Mouse (Mus musculus) hematopoietic stem cell, adult 5-6 weeks (primary cell): ENCODE data around the gene Atp6v1fnb. TPM values are rescaled to one million over a fixed set of nuclear protein-coding genes. Genes with fewer than 3 reads are reported as not detected.

Experiments used
- ATAC-seq, 2 experiments: fragments of 125-278 bp in 1 of 2; replicated peaks in 1 of 2; 2 replicates each; pipeline ENCODE4 v1.8.0; 2016 to 2017; ENCODE audit warnings: inconsistent platforms in 2 of 2, mild to moderate bottlenecking in 2 of 2, moderate number of reproducible peaks in 2 of 2, low read depth in 1 of 2, moderate TSS enrichment in 1 of 2; ENCODE audit not compliant: low FRiP score in 2 of 2, poor library complexity in 2 of 2, severe bottlenecking in 2 of 2, insufficient read depth in 1 of 2, low TSS enrichment in 1 of 2
- total RNA-seq: library from RNA; stranded (forward); fragments of 172-1452, 232-1000 nt; gene quantifications from 2 replicates; pipeline ENCODE4 v1.2.3, GENCODE M21; 2017

Gene Atp6v1fnb
- total RNA-seq, 1 experiment from 2014 or later, result 3.4 TPM

DNA sequence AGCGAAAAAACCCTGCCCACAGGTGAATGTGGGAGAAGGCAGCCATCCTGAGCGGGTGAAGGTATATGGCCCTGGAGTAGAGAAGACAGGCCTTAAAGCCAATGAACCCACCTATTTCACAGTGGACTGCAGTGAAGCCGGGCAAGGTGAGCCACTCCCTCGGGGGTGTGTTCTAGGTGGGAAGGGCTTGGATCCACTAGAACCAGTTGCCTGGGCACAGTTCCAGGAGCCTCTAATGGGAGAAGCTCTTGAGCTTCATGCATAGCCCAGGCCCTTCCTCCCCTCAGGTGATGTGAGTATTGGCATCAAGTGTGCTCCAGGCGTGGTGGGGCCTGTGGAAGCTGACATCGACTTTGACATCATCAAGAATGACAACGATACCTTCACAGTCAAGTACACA is 25.9 kb upstream of the Atp6v1fnb start:
- no peak for ATAC-seq

DNA sequence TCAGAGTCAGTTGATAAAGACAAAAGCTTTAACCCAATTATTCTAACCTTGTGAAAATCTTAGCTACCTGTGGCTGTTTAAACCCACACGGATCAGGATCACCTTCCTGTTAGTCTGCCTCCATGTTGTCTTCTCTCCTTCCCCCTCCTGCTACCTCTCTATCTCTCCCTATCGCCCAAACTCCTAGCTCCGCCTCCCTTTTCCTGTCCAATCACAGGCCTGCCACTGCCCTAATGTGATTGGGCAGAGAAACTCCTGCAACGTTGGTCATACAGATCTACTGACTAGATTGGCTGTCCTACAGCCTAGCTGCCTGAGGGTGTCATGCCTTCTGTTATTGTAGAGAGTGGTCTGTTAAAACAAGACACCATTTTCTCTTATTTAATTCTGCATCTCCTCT is 21.4 kb upstream of the Atp6v1fnb start:
- no peak for ATAC-seq

DNA sequence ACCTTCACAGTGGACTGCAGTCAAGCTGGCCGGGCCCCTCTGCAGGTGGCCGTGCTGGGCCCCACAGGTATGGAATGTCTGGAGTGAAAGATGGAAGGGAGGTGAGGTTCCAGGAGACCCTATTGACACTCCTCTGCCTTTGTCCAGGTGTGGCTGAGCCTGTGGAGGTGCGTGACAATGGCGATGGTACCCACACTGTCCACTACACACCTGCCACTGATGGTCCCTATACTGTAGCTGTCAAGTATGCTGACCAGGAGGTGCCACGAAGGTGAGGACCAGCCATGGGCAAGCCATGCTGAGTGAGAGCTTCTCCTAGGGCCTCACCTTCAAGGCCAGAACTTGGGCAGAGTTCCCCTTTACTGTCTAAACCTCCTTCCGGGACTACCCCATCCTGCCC is 20.6 kb upstream of the Atp6v1fnb start:
- no peak for ATAC-seq

- ATAC-seq, result no peak
Observed at GRCm38 (mm10) chr6:29461502-29461901, 9.7 kb upstream of the Atp6v1fnb start.

GRCm38 (mm10) chr6:29463388-29463787 is 7.8 kb upstream of the Atp6v1fnb start:
- no peak for ATAC-seq

- ATAC-seq, result peak; percentile 92 to 93
Observed at GRCm38 (mm10) chr6:29467583-29468354, 3.5 kb upstream of the Atp6v1fnb start, which contains the start of gene Atp6v1f. Gene Atp6v1f, plus strand, starts transcription at chr6:29467718.

- ATAC-seq, result no peak
Observed at GRCm38 (mm10) chr6:29468851-29469250, 2.4 kb upstream of the Atp6v1fnb start.

- peak; percentile 96 to 99 for ATAC-seq
Observed at GRCm38 (mm10) chr6:29473941-29474691, 2.9 kb downstream of the Atp6v1fnb start.

GRCm38 (mm10) chr6:29474736-29475135 is 3.5 kb downstream of the Atp6v1fnb start:
- ATAC-seq, result no peak

DNA sequence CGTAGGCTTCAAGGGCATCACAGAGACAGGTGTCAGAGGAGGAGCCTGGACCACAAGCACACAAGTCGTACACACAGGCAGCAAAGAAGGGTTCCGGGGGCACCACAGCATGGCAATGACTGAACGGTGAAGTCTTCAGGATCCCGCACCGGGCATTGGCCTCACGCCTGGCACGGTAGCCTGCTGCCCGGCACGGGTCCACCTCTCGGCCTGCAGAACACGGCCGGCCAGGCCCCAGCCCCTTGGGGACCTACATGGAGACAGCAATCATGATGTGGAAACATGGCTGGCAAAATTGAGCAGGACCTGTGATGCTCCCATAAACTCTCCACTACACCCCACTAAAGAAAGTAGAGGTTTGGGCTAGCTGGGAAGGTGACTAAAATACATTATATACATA is 11.5 kb downstream of the Atp6v1fnb start:
- ATAC-seq, result no peak

GRCm38 (mm10) chr6:29484716-29485559 is 13.7 kb downstream of the Atp6v1fnb start:
- ATAC-seq, result peak; percentile 79 to 84

DNA sequence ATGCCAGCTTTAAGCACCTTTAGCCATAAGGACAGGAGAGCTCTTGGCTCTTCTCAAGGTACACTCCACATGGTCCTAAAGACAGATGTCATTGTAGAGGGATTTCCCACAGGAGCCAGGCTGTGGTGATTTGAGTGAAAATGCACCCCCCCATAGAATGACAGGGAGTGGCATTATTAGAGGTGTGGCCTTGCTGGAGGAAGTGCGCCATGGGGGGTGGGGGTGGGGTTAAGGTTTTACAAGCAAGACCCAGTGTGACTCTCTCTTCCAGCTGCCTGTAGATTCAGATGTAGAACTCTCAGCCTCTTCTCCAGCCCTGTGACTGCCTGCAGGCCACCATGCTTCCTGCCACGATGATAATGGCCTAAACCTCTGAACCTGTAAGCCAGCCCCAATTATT is 14.7 kb downstream of the Atp6v1fnb start:
- ATAC-seq, result no peak

- ATAC-seq, result no peak
Observed at GRCm38 (mm10) chr6:29494101-29494500, 22.9 kb downstream of the Atp6v1fnb start.

DNA sequence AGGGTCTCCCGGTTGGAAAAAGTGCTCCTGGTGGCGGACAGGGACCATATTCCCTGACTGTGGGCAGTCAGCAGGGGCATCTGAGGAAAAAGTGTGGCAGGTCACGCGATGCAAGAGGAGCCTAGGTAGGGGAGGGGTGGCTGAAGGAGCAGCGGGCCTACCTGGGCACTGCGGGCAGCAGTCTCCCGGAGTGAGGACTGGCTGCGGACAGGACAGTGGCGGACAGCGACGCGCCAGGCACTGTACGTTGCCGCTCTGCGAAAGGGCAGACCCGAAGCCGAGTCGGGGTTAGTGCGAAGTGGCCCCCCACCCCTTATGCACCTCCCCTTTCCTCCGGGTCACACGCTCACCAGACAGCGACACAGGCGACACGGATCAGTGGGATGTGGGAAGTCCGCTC is 25.0 kb downstream of the Atp6v1fnb start:
- no peak for ATAC-seq

DNA sequence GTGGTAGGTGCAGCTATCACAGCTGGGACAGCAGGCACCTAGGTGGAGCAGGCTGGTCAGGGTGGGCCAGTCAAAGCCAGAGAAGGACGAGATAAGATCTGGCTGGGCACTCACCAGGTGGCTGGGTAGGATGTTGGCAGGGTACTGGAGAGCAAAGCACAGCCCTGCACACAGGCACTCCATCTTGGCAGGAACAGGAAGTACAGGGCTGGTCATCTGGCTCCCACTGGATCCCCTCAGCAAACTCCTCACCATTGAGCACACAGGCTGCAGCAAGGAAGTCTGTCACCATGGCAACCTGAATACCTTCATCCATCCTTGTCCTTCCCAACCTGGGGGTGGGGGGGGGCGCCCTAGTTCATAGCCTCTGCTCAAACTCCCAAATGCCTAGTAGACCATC is 26.6 kb downstream of the Atp6v1fnb start:
- ATAC-seq, result no peak

GRCm38 (mm10) chr6:29500177-29500576 is 28.9 kb downstream of the Atp6v1fnb start:
- no peak for ATAC-seq

- no peak for ATAC-seq
Observed at GRCm38 (mm10) chr6:29500810-29501209, 29.6 kb downstream of the Atp6v1fnb start.

- ATAC-seq, result 0 out of 4 replicates have a peak, but pooled peaks of 1 of the 2 experiments have one; percentile 32
Observed at GRCm38 (mm10) chr6:29501599-29501998, 30.4 kb downstream of the Atp6v1fnb start.
